Mouse (Mus musculus) Patski (cell line): Measurements from ENCODE around the gene Uba3. TPM values are rescaled to one million over a fixed set of nuclear protein-coding genes. Genes with fewer than 3 reads are reported as not detected.

Experiments used
- ATAC-seq: fragments of 100-300 bp; one replicate; pipeline ENCODE4 v1.8.0; 2021
- CTCF ChIA-PET: fragments of 350-600 bp; sonication (Branson Sonifier 250); formaldehyde crosslinking; loops from one replicate; lab custom pipeline; 2022; ENCODE audit warnings: inconsistent platforms; lab: Charles Lee
- POLR2A ChIA-PET: fragments of 350-600 bp; sonication (Branson Sonifier 250); formaldehyde crosslinking; loops from one replicate; lab custom pipeline; 2022; ENCODE audit warnings: antibody characterized with exemption, inconsistent platforms; lab: Charles Lee
- DNase-seq: peaks from one replicate; pipeline ENCODE4 v3.0.0-alpha.2; 2011; ENCODE audit warnings: low read depth, low spot score
- H3K27me3 ChIP-seq: fragments of 371-371 bp; one replicate; pipeline ENCODE4 v1.5.1; 2021
- CTCF ChIP-seq: fragments of 100-300 bp; IDR thresholded peaks from one replicate; pipeline ENCODE4 v1.5.1; 2021
- in situ Hi-C: fragments of 300-500 bp; cut with MboI; formaldehyde crosslinking; loops from 3 replicates; pipeline ENCODE4 v1.11.1; 2018; ENCODE audit warnings: low pct_unique_long_range_greater_than_20kb, mixed read lengths
- polyA plus RNA-seq: library from polyadenylated mRNA; unstranded; gene quantifications from one replicate; pipeline ENCODE4 v1.2.3, GENCODE M21; 2021

Uba3 gene
- polyA plus RNA-seq: 118 TPM

GRCm38 (mm10) chr6:97205439-97205885, at the start of gene Uba3:
TSS of gene Uba3 (minus strand) at chr6:97205647.
- CTCF ChIA-PET: interaction anchor here (0.7 kb wide), 1 partner anchor 46 kb away, joined by 3 read pairs; no protein-coding TSS in a partner anchor
- in situ Hi-C loops: no loop called here

GRCm38 (mm10) chr6:97252711-97253221, 47.3 kb upstream of the Uba3 start, which contains the start of gene Lmod3:
TSS of gene Lmod3 (minus strand) at chr6:97252759.
- in situ Hi-C loops: loop anchor here (5.0 kb wide), 1 partner anchor 165 kb away; no protein-coding TSS in a partner anchor
- no peak for TF ChIP-seq CTCF
- CTCF ChIA-PET: interaction anchor here (0.8 to 3.6 kb wide), 6 partner anchors 14 to 487 kb away, joined by 3 to 21 read pairs (median 4); no protein-coding TSS in a partner anchor

More at GRCm38 (mm10) chr6:97205439-97205885, at the start of gene Uba3:
- ATAC-seq (peak; percentile 98), DNase-seq (peak; percentile 86)
- POLR2A ChIA-PET: interaction anchor here (0.8 to 1.3 kb wide), 3 partner anchors 12 to 28 kb away, joined by 3 to 7 read pairs (median 3); no protein-coding TSS in a partner anchor
- no peaks in the 10 kb centered on the region for H3K27me3 ChIP-seq
- no peak for TF ChIP-seq CTCF

GRCm38 (mm10) chr6:97252086-97252485, 46.6 kb upstream of the Uba3 start:
- in situ Hi-C loops: loop anchor here (5.0 kb wide), 1 partner anchor 165 kb away; no protein-coding TSS in a partner anchor
- ATAC-seq: no peak
- no peaks in the 10 kb centered on the region for H3K27me3 ChIP-seq
- DNase-seq: no peak
- no peak for TF ChIP-seq CTCF
- POLR2A ChIA-PET: no interaction called here
- CTCF ChIA-PET: interaction anchor here (0.7 to 3.6 kb wide), 9 partner anchors 10 to 487 kb away, joined by 3 to 21 read pairs (median 4); partner anchors contain the start of gene Arl6ip5

More at GRCm38 (mm10) chr6:97252711-97253221, 47.3 kb upstream of the Uba3 start, which contains the start of gene Lmod3:
- POLR2A ChIA-PET: no interaction called here
- no peak for DNase-seq
- ATAC-seq: no peak
- H3K27me3 ChIP-seq: no peaks in the 10 kb centered on the region

- ChIA-PET CTCF (interaction anchor here (0.8 to 3.6 kb wide), 22 partner anchors 9 to 281 kb away, joined by 3 to 21 read pairs (median 5); partner anchors contain the start of genes Arl6ip5 and Uba3), POLR2A (interaction anchor here (0.6 kb wide), 1 partner anchor 88 kb away, joined by 5 read pairs; no protein-coding TSS in a partner anchor)
- DNase-seq (no peak), ATAC-seq (peak; percentile 51)
- in situ Hi-C loops: loop anchor here (5.0 kb wide), 1 partner anchor 166 kb away; no protein-coding TSS in a partner anchor
- TF ChIP-seq CTCF: peak; percentile 86
- H3K27me3 ChIP-seq: no peaks in the 10 kb centered on the region
These were observed 45.5 kb upstream of the Uba3 start for GRCm38 (mm10) chr6:97250966-97251365.

- H3K27me3 ChIP-seq: no peaks in the 10 kb centered on the region
- ATAC-seq (no peak), DNase-seq (no peak)
- TF ChIP-seq CTCF: no peak
- CTCF ChIA-PET: interaction anchor here (0.9 to 1.3 kb wide), 6 partner anchors 10 to 281 kb away, joined by 3 to 9 read pairs (median 3); no protein-coding TSS in a partner anchor
- in situ Hi-C loops: no loop called here
- POLR2A ChIA-PET: no interaction called here
These were observed 39.8 kb upstream of the Uba3 start for GRCm38 (mm10) chr6:97245200-97245599.

- TF ChIP-seq CTCF: no peak
- POLR2A ChIA-PET: no interaction called here
- ATAC-seq (no peak), DNase-seq (no peak)
- CTCF ChIA-PET: no interaction called here
- in situ Hi-C loops: no loop called here
- no peaks in the 10 kb centered on the region for H3K27me3 ChIP-seq
These were observed 37.1 kb upstream of the Uba3 start for GRCm38 (mm10) chr6:97242522-97242921.

- TF ChIP-seq CTCF: no peak
- in situ Hi-C loops: no loop called here
- ChIA-PET POLR2A (no interaction called here), CTCF (interaction anchor here (1.3 to 2.4 kb wide), 2 partner anchors 11 to 179 kb away, joined by 3 to 13 read pairs; no protein-coding TSS in a partner anchor)
- H3K27me3 ChIP-seq: no peaks in the 10 kb centered on the region
- ATAC-seq (no peak), DNase-seq (no peak)
These were observed 34.6 kb upstream of the Uba3 start for GRCm38 (mm10) chr6:97240092-97240491.

GRCm38 (mm10) chr6:97239360-97239759, 33.9 kb upstream of the Uba3 start:
- no peaks in the 10 kb centered on the region for H3K27me3 ChIP-seq
- no peak for ATAC-seq
- peak; percentile 41 for TF ChIP-seq CTCF
- ChIA-PET CTCF (interaction anchor here (1.2 to 2.4 kb wide), 2 partner anchors 8 to 12 kb away, joined by 3 to 13 read pairs; no protein-coding TSS in a partner anchor), POLR2A (no interaction called here)
- in situ Hi-C loops: no loop called here
- no peak for DNase-seq

- ChIA-PET CTCF (interaction anchor here (1.5 to 2.6 kb wide), 3 partner anchors 9 to 15 kb away, joined by 4 to 9 read pairs (median 5); no protein-coding TSS in a partner anchor), POLR2A (no interaction called here)
- in situ Hi-C loops: no loop called here
- no peak for DNase-seq
- H3K27me3 ChIP-seq: no peaks in the 10 kb centered on the region
- no peak for ATAC-seq
- TF ChIP-seq CTCF: no peak
These were observed 30.6 kb upstream of the Uba3 start for GRCm38 (mm10) chr6:97236088-97236487.

GRCm38 (mm10) chr6:97234911-97235668, 29.6 kb upstream of the Uba3 start:
- no peak for TF ChIP-seq CTCF
- ChIA-PET POLR2A (no interaction called here), CTCF (interaction anchor here (1.5 to 2.6 kb wide), 4 partner anchors 9 to 16 kb away, joined by 4 to 9 read pairs (median 6); no protein-coding TSS in a partner anchor)
- in situ Hi-C loops: no loop called here
- no peak for ATAC-seq
- H3K27me3 ChIP-seq: no peaks in the 10 kb centered on the region
- no peak for DNase-seq
